Mouse (Mus musculus) heart, postnatal 10 days (tissue): Measurements from ENCODE around the gene Slc25a29. TPM values are rescaled to one million over a fixed set of nuclear protein-coding genes. Genes with fewer than 3 reads are reported as not detected.

Experiments used
- DNase-seq, 2 experiments: peaks; one replicate each; pipeline ENCODE4 v3.0.0; 2021
- intact Hi-C: fragments of 180-260 bp; cut with DNase I; formaldehyde crosslinking; loops from one replicate; pipeline ENCODE4 v1.15.1; 2025
- total RNA-seq, 2 experiments: library from RNA; stranded (reverse); gene quantifications; 2 replicates each; pipeline ENCODE4 v1.2.3; 2021

The Slc25a29 gene
- total RNA-seq, 2 experiments from 2014 or later, result 2.4 to 2.8 TPM

GRCm38 (mm10) chr12:108835208-108835839 lies 359 bp downstream of the Slc25a29 start:
- intact Hi-C loops, result loop anchor here (2.0 kb wide), 1 partner anchor 41 kb away; no protein-coding TSS in a partner anchor
- no peak for DNase-seq

GRCm38 (mm10) chr12:108834786-108835185 lies 897 bp downstream of the Slc25a29 start:
- intact Hi-C loops, result loop anchor here (2.0 kb wide), 1 partner anchor 40 kb away; no protein-coding TSS in a partner anchor
- no peak for DNase-seq

- intact Hi-C loops, result loop anchor here (2.0 kb wide), 1 partner anchor 40 kb away; no protein-coding TSS in a partner anchor
- DNase-seq, result no peak
Measured at GRCm38 (mm10) chr12:108834337-108834736, 1.3 kb downstream of the Slc25a29 start.

GRCm38 (mm10) chr12:108833408-108833807 lies 2.3 kb downstream of the Slc25a29 start:
- intact Hi-C loops, result no loop called here

GRCm38 (mm10) chr12:108832851-108833250 lies 2.8 kb downstream of the Slc25a29 start:
- intact Hi-C loops, result no loop called here

More at GRCm38 (mm10) chr12:108833408-108833807, 2.3 kb downstream of the Slc25a29 start:
- DNase-seq, result no peak

GRCm38 (mm10) chr12:108831966-108832643 lies 3.6 kb downstream of the Slc25a29 start:
- peak in 1 of 2 experiments; percentile 39 for DNase-seq
- intact Hi-C loops, result no loop called here

More at GRCm38 (mm10) chr12:108832851-108833250, 2.8 kb downstream of the Slc25a29 start:
- peak in 1 of 2 experiments; percentile 28 for DNase-seq

- intact Hi-C loops, result no loop called here
Measured at GRCm38 (mm10) chr12:108830358-108830757, 5.3 kb downstream of the Slc25a29 start.

GRCm38 (mm10) chr12:108829636-108830035 lies 6.0 kb downstream of the Slc25a29 start:
- intact Hi-C loops, result no loop called here
- peak in 1 of 2 experiments; percentile 30 for DNase-seq

More at GRCm38 (mm10) chr12:108830358-108830757, 5.3 kb downstream of the Slc25a29 start:
- no peak for DNase-seq

GRCm38 (mm10) chr12:108827641-108828040 lies 8.0 kb downstream of the Slc25a29 start:
- DNase-seq, result no peak
- intact Hi-C loops, result no loop called here

- intact Hi-C loops, result no loop called here
- no peak for DNase-seq
Measured at GRCm38 (mm10) chr12:108826958-108827535, 8.6 kb downstream of the Slc25a29 start.

GRCm38 (mm10) chr12:108826282-108826957 lies 9.3 kb downstream of the Slc25a29 start:
- no peak for DNase-seq
- intact Hi-C loops, result no loop called here

- DNase-seq, result no peak
- intact Hi-C loops, result no loop called here
Measured at GRCm38 (mm10) chr12:108825561-108826224, 10.0 kb downstream of the Slc25a29 start.

- no peak for DNase-seq
- intact Hi-C loops, result no loop called here
Measured at GRCm38 (mm10) chr12:108824225-108824874, 11.3 kb downstream of the Slc25a29 start.

GRCm38 (mm10) chr12:108823036-108823435 lies 12.6 kb downstream of the Slc25a29 start:
- intact Hi-C loops, result no loop called here
- no peak for DNase-seq

- intact Hi-C loops, result no loop called here
- DNase-seq, result no peak
Measured at GRCm38 (mm10) chr12:108820461-108820860, 15.2 kb downstream of the Slc25a29 start.

GRCm38 (mm10) chr12:108816569-108816968 lies 19.1 kb downstream of the Slc25a29 start:
- no peak for DNase-seq
- intact Hi-C loops, result no loop called here

- DNase-seq, result no peak
- intact Hi-C loops, result loop anchor here (5.0 kb wide), 1 partner anchor 83 kb away; no protein-coding TSS in a partner anchor
Measured at GRCm38 (mm10) chr12:108814470-108814869, 21.2 kb downstream of the Slc25a29 start.

GRCm38 (mm10) chr12:108812463-108812862 lies 23.2 kb downstream of the Slc25a29 start:
- intact Hi-C loops, result loop anchor here (5.0 kb wide), 1 partner anchor 85 kb away; no protein-coding TSS in a partner anchor
- DNase-seq, result no peak

GRCm38 (mm10) chr12:108811133-108811532 lies 24.6 kb downstream of the Slc25a29 start:
- intact Hi-C loops, result loop anchor here (5.0 kb wide), 1 partner anchor 86 kb away; no protein-coding TSS in a partner anchor
- peak; percentile 43 to 48 for DNase-seq
